Mouse (Mus musculus) activated CD4-positive, CD25-positive, alpha-beta regulatory T cell, adult 4 months (primary cell): ENCODE measurements around the gene Gal3st4. TPM values are rescaled to one million over a fixed set of nuclear protein-coding genes. Genes with fewer than 3 reads are reported as not detected.
A peak's percentile ranks its signal among the peaks of the same experiment; 100 is the strongest.
"Not testable (repeated sequence)": the region's sequence is repeated elsewhere in the genome, so short reads cannot be mapped to it uniquely, and the experiment has no call there.

ENCODE experiments used
- ATAC-seq: one replicate; pipeline ENCODE4 v1.8.0; 2017
- polyA plus RNA-seq, 2 experiments: library from polyadenylated mRNA; unstranded; fragments of 100-300 nt; shearing (Covaris generic); gene quantifications; one replicate each; pipeline ENCODE4 v1.2.1; 2017

Gene Gal3st4
- polyA plus RNA-seq, 2 experiments from 2014 or later: 0.43 to 0.49 TPM

DNA sequence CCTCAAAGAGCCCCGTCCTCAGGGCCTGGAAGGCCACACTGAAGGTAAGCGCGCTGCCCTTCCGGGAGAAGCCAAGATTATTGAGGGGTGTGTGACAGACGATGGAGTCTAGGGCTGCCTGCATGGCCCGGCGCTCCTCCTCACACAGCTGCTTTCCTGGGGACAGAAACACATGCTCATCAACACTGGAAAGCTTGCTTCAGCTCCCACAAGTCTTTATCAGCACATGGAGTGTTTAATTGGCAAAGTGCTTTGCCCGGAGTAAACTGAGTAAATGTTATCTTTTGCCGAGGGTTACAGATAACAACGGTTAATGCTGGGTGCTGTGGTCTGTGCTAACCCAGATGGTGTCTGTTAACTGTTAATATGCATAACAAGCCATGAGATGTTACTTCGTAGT, 11.8 kb downstream of the Gal3st4 start:
- no peak for ATAC-seq

DNA sequence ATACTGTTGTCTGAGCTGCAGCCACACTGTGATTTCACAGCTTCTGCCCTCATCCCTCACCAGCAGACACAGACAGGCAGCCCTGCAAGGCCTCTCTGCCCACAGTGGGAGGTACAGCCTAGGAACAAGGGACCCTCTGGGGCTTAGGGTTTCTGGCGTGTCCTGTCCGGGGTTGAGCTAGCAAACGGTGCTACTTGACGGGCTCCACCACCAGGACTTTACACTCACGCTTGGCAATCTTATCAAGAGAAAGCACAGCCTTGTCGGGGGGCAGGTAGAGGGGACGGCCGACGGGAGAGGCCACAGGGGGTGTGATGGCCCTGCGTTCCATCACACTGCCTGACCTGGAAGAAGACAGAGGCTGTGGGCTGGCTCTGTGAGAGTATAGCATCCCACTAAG, 12.6 kb downstream of the Gal3st4 start:
- ATAC-seq: no peak

DNA sequence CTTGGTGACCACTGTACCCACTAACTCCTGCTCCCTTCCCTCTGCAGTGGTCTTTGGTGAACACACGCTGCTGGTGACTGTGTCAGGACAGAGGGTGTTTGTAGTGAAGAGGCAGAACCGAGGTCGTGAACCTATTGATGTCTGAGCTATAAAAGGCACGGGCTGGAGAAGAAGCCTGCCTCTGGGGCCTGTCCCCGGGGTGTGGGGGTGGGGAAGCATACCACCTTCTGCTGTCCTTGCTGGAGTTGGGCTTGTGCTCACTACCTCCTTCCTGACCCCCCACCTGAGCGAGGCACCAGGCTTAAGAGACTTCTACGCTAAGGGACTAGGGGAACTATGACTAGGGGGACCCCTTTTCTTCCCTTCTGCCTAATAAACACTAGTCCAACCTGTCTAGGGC, 13.6 kb downstream of the Gal3st4 start:
- no peak for ATAC-seq

DNA sequence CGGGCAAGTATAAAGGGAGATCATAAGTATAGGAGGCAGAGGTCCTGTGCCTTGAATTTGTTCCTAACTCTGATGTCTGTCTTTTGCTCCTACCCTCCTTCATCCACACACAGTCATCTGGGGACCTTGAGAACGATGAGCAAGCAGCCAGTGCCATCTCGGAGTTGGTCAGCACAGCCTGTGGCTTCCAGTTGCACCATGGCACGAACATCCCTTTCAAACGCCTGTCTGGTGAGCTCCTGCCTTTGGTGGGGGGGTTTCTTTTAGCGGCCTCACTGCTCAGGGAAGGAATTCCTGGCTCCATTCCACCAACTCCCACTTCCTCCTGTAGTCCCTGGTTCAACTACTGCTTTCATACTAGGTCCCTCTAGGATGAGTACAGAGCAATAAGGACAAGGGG, 14.1 kb downstream of the Gal3st4 start:
- ATAC-seq: no peak

DNA sequence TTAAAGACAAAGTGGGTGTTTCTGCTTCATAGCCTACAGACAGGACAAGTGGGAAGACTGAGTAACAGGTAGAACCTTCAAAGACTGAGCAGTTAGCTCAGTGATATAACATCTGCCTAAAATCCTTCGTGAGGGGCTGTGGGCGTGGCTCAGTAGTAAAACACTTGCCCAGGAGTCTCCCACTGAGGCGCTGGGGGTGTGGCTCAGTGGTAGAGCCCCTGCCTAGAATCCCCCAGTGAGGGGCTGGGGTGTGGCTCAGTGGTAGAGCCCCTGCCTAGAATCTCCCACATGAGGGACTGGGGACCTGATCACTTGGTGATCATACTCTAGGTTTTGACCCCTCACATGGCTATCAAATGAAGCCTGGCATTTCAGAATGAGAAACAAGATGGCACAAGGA, 14.6 kb downstream of the Gal3st4 start:
- ATAC-seq: no peak

DNA sequence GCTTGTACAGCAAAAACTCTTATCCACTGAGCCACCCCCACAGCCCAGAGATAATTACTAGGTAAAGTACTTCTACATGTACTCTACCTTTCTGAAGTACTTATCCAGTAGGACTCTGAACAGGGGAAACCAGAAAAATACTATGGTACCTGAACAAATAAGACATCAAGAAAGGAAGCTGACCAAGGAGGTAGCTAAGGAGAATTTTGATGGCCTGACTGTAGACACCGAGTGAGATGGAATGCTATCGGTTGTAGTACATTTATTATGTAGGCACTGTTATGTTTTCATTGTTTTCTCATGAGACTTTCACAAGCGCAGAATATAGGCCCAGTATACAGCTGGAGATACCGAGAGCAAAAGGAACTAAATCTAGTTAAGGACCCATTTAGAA, 15.1 kb downstream of the Gal3st4 start:
- ATAC-seq: no peak

DNA sequence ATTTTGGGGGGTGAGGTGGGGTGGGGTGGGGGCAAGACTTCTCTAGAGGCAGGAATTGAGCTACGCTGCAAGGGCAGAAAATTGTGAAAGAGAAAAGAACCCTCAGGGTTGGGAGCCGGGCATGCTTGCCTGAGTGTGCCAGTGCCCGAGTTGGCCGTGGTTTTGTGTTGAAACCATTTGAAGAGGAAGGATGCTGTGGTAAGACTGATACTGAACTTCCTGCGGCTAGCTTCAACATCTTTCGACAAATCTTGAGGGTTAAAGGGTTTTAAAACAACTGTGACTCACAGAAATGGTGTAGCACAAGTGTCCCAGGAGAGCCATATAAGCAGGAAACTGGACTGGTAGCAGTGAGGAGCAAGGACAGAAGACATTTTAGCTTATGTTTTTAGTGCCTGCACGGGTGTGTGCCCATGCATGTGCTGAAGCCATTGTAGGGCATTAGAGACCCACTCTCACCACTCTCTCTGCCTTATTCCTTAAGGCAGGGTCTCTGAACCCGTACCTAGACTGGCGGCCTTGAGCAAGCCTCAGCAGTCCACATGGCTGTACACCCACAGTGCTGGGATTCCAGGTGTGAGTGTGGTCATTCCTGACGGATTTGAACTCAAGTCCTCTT, 15.6 kb downstream of the Gal3st4 start:
- ATAC-seq: peak; percentile 42

DNA sequence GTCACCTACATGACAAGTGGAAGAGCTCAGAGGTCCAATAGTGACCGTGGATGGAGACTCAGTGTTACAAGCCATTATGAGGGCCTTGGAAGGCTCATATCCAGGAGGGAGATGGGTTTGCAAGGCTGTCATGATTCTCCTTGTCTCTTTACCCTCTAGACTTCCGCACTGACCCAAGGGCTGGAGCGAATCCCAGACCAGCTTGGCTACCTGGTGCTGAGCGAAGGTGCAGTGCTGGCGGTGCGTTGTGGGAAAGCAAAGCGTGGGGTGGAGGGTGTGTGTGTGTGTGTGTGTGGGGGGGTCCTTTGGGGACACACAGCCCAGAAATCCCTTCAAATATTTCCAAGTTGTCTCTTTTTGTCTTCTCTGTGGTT, 16.6 kb downstream of the Gal3st4 start:
- ATAC-seq: no peak

DNA sequence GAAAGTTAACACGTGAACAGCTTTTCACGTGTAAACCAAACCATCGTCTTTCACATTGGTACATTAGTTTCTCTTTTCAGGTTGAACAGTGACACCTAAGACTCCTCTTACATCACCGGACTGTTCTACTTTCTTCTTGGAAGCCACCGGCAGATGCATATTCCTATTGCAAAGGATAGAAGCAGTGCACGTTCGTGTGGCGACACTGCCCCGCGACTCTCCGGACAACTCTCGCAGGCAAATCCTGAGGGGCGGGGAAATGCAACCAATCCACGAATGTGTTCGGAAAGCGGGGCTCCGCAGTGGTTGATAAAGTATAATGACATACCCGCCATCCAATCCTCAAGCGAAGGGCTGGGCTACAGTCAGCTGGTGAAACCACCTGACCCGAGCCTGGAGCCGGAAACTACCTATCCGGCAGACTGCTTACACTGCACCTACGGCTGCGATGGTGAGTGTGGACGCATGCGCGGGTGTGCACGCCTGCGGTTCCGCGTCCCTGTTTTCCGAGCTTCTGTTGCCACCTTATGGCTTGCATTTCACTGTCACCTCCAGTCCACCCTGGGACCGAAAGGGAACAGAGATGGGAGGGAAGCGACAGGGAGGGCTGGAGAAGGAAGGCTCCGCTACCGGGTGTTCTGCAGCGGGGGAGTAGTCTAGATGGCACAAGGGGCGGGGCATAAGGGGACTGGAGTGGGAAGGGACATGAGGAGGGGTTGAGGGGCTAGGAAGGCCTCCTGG, 17.1 kb downstream of the Gal3st4 start, which contains the start of gene Lamtor4:
Lamtor4 (plus strand) TSS at position 130 of the 741 bp plus-strand sequence.
- peak; percentile 97 for ATAC-seq

DNA sequence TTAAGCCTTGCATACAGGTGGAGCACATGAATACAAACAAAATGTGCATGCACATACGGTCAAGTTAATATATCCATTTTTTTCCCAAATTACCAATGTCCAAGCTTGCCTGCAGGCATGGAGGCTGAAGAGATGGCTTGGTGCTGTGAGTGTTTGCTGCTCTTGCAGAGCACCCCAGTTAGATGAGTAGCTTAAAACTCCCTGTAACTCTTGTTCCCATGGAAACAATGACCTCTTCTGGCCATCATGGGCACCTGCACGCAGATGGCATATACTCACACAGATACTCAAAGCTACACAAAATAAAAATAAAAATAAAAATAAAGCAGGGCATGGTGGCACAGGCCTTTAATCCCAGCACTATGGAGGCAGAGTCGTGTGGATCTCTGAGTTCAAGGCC, 19.6 kb downstream of the Gal3st4 start:
- no peak for ATAC-seq

DNA sequence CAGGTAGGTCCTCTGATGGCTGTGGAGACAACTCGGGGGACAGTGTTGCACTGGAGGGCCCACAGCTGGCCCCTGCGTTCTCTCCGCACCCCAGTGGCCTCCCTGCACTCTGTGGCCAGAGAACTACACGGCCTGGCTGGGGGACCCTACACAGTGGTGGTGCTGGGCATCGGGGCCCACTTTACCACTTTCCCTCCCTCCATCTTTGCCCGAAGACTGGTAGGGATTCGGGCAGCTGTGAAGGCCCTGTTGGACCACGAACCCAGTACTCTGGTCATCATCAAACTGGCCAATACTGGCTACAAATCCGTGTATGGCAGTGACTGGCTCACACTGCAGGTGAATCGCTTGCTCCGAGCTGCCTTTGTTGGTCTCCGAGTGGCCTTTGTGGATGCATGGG, 21.5 kb downstream of the Gal3st4 start:
- no peak for ATAC-seq

DNA sequence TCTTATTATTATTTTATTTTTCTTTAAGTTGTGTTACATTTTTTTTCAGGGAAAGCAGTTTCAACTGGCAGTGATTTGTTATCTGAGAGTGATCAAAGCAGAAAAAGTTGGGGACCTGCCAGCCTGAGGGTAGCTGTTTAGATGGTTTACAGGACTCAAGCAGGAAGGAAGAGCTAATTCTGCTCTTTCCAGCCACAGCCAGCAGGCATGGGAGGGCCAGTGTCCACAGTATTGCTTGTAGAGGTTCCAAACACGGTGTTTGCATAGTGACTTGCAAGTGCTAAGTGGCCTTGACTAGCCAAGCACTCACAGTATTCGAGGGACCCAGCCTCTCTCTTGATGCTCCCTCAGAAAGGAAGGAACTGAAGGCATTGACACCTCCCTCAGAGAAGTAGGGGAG, 31.1 kb downstream of the Gal3st4 start:
- ATAC-seq: no peak

DNA sequence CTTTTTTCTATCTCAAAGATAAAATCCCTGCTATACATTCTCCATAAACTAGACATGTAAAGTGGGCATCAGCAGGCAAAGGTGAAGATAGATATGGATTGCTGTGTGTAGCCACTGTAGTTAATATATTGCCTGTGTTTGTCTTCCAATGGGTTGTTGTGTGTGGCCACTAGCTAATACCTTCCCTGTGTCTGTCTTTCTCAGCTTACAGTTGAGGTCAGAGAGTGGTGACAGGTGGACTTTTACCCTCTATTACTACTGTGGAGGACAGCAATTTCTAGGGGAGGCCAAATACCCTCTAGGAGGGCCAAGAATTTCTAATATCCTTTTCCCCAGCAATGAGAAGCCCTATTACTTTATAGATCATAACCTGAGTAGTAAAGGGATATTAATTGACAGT, 38.4 kb downstream of the Gal3st4 start:
- no peak for ATAC-seq

DNA sequence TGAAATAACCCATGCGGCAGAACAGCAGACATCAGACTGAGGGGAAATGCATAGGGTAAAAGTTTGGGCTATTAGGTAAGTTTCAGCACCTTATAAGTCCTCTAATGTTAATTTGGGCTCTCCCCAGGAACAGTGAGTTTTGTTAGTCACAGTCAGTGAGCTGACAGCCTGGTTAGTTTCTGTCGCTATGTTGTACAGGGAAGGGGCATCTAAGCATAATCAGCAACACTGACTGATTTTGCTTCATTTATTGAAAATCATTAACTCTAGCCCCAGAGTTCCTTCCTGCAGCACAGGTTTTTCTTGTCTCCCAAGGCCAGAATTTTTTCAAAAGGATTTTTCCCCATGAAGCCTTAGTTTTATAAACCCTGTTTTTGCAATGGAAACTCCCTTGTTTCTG, 38.9 kb downstream of the Gal3st4 start:
- no peak for ATAC-seq

DNA sequence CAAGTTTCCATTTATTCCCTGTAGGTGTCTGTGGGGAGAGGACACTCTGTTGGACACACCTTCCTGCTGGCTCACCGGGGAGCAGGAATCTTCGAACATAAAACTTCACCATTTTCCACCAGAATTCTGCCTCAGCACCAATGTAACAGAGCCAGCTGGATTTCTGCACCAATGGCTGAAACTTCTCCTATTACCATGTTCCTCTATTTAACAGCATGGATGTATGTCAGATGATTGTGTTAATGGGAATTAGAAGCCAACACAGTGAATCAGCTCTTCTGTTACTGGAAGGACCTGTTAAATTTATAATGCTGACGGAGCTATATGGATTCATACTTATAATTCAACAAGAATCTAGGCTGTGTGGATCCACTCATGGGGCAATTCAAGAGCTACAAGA, 43.1 kb downstream of the Gal3st4 start:
- ATAC-seq: no peak

DNA sequence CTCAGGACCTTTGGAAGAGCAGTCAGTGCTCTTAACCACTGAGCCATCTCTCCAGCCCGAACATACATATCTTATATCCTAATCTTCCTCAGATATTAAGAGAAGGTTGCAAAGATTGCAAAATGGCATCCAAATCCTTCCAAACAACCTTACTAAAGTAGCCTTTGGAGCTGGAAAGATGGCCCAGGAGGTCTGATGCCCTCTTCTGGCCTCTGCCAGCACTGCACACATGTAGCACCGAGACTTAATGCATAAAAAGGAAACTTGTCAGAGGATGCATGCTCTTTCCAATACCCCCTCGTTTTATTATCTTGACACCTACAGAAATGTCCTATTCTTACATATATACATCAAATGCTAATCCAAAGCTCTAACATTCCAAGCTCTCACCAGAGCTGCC, 44.6 kb downstream of the Gal3st4 start:
- ATAC-seq: no peak

DNA sequence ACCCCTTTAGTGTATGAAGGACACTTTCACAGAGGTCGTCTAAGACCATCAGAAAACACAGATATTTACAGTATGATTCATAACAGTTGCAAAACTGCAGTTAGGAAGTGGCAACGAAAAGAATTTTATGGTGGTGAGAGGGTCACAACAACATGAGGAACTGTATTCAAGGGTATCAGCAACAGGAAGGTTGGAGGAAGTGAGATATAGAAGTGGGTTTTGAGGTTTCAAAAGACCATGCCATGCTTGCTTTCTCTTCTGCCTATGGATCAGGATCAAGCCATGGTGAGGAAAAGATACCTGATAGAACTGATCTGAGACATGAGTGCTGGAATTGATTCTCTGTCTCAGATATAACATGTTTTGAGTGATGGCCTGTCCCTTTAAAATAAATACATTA, 45.3 kb downstream of the Gal3st4 start:
- no peak for ATAC-seq

DNA sequence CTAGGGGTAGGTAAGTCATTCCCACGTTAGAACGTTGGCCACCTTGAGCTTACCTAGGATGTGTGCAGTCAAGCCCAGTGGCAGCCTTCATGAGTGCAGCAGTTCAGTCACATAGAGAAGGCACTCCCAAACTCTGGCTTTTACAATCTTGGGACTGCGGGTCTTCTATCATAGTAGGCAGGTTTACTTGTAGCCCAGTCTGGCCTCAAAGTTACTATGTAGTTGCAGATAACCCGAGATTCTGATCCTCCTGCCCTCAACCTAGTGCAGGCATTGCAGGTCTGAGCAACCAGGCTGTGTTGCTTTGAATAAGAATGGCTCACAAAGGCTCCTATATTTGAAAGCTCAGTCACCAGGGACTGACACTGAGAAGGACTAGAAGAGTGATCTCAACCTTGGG, 46.1 kb downstream of the Gal3st4 start:
- ATAC-seq: no peak

DNA sequence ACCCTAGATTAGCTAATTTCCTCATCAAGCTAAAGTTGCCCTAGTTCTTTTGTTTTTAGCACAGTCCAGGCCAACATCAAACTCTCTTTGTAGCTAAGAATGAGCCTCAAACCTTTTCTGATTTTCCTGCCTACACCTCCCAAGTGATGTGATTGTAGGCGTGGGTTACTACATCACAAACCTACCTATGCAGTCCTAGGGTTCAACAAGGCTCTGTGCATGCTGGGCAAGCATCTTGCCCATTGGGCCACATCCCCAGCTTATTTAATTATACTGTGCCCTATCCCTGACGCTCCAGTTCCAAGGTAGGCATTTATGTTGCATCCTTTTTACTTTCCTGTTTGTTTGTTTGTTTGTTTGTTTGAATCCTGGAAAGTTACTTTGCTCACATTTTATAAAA, 46.9 kb downstream of the Gal3st4 start, which contains the start of gene Nxpe5:
Nxpe5 (plus strand) TSS at position 199 of the 400 bp plus-strand sequence.
- no peak for ATAC-seq

DNA sequence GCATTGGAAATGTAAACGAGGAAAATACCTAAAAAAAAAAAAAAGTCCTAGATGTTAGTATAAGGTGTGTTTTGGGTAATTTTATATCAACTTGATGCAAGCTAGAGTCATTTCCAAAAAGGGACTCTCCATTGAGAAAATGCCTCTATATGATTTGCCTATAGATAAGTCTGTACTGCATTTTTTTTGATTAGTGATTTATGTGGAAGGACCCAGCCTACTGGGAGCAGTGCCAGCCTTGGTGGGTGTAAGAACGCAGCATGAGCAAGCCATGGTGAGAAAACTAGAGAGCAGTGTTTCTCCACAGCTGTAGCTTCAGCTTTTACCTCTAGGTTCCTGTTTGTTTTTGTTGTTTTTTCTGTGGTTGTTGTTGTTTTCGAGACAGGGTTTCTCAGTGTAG, 49.4 kb downstream of the Gal3st4 start:
- no peak for ATAC-seq

DNA sequence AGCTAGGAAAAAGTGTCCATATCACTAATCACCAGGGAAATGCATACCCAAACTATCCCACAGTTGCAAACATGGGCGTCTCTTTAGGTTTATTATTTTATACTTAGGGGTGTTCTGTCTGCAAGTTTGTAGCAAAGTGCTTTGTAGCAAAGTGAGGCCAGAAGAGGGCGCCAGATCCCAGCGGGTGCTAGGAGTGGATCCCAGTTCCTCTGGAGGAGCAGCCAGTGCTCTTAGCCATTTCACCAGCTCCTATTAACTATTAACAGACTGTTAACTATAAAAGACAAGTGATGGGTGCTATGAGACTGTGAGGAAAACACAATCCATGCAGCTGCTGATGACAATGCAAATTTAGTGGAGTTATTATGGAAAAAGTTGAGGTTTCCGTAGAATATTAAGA, 50.5 kb downstream of the Gal3st4 start:
- no peak for ATAC-seq

DNA sequence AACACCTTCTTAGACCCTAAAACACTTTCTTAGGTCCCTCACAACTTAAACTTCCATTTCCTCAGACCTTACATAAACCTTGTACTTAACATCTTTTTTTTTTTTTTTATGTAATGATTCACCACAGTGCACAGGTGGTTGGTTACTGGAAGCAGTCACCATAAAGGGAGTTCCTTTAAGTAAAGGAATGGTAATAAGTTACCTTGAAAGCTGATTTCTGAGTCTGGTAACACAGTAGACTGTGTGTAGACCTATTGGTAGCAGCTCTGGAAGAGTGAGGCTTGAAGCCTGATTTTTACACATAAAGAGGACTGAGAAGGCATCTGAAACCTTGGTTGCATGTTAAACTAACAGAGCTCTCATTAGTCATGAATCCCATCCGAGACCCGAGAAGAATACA, 52.8 kb downstream of the Gal3st4 start:
- no peak for ATAC-seq

DNA sequence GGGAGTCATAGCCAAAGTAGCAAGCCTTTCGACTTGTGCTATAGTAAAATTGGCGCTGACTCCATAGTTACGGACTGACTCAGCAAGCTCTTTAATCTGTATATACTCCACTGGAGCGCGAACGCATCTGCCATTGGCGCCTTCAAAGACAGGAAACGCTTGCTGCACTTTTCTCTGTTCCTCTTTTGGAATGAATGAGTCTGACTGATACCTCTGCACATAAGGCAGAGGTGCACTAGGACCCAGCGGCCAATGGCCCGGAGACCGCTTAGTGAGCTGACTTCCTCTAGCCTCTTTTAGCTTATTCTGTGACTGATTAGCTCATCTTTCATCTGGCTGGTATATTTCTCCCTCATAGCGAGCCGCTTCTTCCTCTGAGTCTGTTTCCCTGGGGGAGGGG, 56.0 kb downstream of the Gal3st4 start:
- not testable (repeated sequence) for ATAC-seq
